Mouse (Mus musculus): ENCODE measurements around the gene Tbx2. TPM values are rescaled to one million over a fixed set of nuclear protein-coding genes. Genes with fewer than 3 reads are reported as not detected.

Tbx2 gene
- polyA plus RNA-seq, 1 experiment from 2014 or later, result 1.4 TPM

DNA sequence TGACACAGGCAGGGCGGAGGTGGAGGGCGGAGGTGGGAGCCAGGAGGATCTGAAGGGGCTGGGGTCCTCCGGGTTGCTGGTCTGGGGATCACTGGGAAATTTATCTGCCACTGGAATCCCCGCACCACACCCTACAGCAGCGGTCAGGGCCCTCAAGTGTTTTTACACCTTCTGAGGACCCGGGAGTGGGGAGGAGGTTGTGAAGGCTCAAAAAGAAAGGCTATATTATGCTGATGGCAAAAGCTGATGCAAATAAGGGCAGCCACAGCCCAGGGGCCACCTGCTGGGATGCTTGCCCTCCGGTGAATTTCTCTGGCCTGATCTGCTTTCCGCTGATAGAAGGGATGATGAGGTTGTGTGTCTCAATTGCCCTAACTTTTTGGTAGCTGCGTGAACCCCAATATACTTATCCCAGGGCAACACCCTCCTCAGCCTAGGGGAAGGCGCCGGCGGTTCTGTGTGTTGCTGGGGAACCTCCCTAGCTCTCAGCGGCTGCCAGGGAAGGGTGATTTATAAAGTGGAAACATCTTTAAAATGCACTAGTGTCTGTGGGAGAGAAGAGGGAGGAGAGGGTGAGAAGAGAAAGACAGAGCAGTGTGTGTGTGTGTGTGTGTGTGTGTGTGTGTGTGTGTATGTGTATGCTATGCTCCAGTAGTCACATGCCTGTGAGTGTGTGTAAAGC lies 58.8 kb downstream of the Tbx2 start:
- no peak overlapping the region for H3K27ac ChIP-seq (ENCODE audit: low read length)
- no peak overlapping the region for H3K9ac ChIP-seq (ENCODE audit: low read length)
- H3K4me3 ChIP-seq (ENCODE audit: low read length), result peak overlapping the region; percentile 1; the same call in 1 of the 2 replicates
- H3K4me1 ChIP-seq (ENCODE audit: control insufficient read depth, insufficient read depth, low read length), result peaks cover 2% of the 10 kb centered on the region; the same call in 1 of the 2 replicates
- no peak overlapping the region for H3K4me2 ChIP-seq (ENCODE audit: low read depth, low read length)
- no peak for ATAC-seq (replicated peaks; ENCODE audit: extremely low read depth, insufficient read depth, low FRiP score)
- no peaks in the 10 kb centered on the region for H3K36me3 ChIP-seq (ENCODE audit: control insufficient read depth, insufficient read depth)
- no peaks in the 10 kb centered on the region for H3K9me3 ChIP-seq (replicated peaks; ENCODE audit: control insufficient read depth, low read length)
- H3K27me3 ChIP-seq (ENCODE audit: control insufficient read depth, insufficient read depth, low read length), result peaks cover 84% of the 10 kb centered on the region
- WGBS, result 6% methylated on average over 13 of the region's 13 CpGs

Other genes with a start within 250 kb of the Tbx2 start
- gene Gm11444, start 17.8 kb downstream of the Tbx2 start, polyA plus RNA-seq (2015; fragmentation: Nextera tagmentation; extraction: Ambion mirVana), result not detected in 2 replicates
- 0.72 and 5.0 TPM in 2 replicates for gene Tbx4, start 53.9 kb downstream of the Tbx2 start, polyA plus RNA-seq (2015; fragmentation: Nextera tagmentation; extraction: Ambion mirVana)